Mouse (Mus musculus) spleen, postnatal 10 days (tissue): ENCODE data around the gene Cela1.

Source experiments
- DNase-seq, 2 experiments: peaks; one replicate each; pipeline ENCODE4 v3.0.0; 2021 to 2022; ENCODE audit warnings: low spot score in 2 of 2

Cela1 gene

DNA sequence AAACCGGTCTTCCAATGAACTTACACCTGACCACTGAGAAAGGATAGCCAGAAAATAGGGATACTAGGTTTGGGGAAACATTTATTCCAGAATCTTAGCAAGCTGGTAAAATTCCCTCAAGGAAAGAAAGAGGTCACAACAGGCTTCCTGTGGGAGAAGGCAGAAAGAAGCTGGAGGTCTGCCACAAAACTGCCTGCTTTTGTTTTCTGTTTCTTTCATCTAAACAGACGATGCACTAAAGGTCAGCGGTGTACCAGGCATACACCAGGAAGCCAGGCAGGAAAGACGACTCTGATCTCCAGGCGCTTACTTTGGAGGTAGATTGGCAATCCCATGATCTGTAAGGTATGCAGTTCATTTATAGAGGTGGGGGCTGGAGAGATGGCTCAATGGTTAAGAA, 16.9 kb downstream of the Cela1 start:
- DNase-seq: no peak

DNA sequence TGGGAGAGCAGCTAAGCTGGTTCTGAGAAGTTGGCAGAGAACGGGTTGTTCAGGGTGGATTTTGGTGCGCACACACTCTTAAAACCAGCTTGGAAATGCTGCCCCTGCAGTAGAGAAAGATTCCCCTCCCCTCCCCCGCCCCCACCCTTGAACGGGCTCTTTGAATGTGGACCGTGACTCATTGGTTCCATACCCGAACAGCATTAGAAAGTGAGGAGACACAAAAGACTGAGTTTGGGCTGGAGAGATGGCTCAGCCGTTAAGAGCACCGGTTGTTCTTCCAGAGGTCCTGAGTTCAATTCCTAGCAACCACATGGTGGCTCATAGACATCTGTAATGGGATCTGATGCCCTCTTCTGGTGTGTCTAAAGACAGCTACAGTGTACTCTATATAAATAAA, 17.7 kb downstream of the Cela1 start:
- DNase-seq: no peak

DNA sequence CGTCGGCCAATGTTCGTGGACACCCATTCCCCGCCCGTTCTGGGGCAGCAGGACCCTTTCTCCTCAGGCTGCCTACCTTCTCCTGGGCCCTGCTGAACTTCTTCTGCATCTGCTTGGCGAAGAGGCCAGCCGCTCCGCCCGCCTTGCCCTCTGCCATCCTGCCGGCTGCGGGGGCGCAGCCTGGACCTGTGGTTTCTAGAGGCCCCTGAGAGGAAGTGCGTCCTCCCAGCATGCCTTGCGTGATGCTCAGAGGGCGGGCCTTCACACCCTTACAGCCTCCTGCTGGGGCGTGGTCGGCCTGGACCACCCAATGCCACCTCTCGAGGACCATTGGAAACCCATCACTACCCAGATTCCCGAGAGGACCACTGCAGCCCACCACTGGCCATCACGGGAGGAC, 18.4 kb downstream of the Cela1 start, which contains the start of gene Bin2:
Bin2 (minus strand) TSS at position 217 of the 400 bp plus-strand sequence.
- DNase-seq: peak; percentile 67 to 89

DNA sequence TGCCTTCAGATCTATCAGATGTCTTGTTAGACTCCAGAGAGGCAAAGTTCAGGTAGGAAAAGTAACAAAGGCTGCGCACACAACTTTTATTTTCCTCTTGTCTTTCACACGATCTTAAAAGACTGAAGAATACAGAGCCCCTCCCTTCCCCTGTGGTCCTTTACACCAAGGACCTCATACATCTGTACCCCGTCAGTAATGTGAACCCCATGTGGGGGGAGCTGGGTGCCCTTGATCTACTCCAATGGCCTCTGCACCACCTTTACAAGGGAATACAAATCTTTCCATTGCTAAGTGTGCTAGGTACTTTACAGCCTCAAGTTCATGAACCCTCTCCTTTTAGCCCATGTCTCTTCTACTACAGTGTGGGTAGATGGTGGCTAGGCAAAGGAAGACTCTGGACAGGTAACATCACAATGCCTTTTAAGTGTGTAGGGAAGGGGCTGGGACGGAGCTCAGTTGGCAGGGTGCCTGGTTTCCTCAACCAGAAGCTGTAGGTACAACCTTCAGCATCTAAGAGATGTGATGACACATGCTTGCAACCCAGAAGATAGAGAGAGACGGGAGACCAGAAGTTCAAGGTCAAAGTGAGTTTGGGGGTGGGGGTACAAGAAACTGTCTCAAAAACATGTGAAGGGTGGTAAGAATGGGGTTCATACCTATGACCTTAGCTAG, 19.7 kb downstream of the Cela1 start:
- no peak for DNase-seq

DNA sequence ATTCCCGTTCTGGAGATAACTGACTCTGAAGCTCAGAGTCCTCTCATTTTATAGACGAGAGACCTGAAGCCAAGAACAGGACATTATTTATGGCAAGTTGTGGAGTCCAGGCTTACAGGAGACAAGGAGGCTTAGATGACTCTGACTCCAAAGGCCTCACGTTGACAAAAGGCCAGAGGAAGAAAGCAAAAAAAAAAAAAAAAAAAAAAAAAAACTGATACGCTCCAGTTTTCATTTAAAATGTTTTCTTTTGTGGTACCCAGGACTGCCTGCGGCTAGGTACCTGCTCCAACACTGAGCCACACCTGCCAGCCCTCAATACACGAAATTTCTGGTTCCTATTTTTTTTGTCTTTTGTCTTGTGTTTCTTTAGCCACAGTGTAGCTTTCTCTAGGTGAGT, 20.3 kb downstream of the Cela1 start:
- no peak for DNase-seq

DNA sequence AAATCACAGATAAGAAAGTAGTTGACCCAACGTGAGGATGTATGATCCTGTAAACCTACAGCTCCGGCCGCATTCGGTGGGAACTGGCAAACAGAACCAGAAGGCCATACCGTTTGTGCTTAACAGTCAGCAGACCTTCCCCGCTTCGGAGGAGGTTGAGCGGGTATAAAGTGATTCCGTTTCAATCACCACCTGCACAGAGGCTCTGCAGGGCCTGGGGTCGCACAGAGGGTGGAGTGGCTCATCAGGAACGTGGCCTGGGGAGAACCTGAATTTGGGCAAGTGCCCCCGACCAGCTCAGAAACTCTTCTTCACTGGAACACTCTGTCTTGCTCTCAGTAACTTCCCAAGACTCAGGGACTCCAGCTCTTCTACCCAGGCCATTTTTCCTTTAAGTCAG, 20.9 kb downstream of the Cela1 start:
- DNase-seq: no peak

DNA sequence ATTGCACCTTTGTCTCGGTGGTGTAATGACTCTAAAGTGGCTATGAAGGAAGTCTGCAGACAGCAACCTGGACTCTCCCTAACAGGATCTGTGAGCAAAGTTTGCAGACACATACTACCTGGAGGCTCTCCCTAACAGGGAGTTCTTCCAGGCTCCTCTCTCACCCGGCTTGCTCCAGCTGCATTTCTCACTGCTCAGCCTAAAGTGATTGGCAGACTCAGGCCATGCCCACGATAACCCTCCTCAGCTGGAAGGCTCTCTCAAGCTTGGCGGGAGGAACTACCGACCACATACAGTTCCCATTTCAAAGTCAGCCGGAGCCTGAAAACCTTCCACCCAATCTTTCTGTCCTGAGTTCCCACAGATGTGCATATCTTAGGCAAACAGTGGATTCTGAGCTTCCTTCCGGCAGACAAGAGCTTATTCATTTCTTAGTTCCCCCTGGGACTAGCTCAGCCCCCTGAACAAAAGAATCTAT, 21.5 kb downstream of the Cela1 start:
- DNase-seq: peak in 1 of 2 experiments; percentile 32

DNA sequence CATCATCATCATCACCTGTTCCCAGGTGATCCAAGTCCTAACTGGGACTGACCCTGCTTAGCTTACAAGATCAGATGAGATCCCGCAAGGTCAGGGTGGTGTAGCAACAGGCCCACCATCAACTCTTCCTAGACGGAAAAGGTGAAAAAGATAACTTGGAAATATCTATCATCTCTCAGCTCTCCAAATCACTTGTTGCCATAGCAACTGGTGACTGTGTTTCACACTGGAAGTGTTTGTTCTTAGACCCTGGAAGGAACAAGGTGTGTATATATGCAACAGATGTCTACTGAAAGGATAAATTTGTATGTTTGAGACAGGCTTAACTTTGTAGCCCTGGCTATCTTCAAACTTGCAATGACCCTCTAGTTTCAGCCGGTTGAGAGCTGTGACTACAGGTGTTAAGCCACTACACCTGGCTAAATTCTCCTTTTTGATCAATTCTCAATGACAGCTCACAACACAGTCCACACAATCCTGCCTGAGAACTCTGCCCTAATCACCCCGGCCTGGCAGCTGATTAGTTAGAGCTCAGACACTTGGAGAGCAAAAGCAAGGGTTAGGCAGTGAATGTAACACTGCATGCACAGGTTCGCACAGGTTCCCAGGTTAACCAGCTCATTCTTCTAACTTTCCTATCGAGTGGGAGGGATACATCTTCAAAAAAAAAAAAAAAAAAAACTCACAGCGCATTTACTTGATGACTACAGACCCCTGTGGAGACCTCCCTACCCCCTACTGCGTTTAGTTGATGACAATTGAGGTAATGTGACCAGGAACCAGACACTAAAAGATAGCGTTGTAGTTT, 22.1 kb downstream of the Cela1 start:
- DNase-seq: no peak

DNA sequence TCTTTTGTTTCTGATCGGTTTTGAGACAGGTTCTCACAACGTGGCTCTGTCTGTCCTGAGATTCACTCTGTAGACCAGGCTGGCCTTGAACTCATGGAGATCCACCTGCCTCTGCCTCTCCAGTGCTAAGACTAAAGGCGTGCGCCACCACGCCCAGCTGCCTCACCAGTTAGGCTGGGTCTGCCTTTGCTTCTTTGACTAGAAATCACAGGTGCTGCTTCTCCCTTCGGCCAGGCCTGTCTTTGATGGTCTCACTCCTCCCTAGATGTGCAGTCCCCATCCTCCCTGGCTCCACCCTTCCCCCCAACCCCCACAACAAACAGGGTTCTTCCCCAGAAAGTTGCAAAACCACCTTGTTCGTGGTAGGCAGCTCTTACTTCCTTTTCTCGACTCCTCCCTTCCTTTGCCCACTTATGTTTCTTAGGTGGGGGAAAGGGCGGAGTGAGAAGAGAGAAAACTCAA, 22.9 kb downstream of the Cela1 start:
- DNase-seq: peak; percentile 29 to 76

DNA sequence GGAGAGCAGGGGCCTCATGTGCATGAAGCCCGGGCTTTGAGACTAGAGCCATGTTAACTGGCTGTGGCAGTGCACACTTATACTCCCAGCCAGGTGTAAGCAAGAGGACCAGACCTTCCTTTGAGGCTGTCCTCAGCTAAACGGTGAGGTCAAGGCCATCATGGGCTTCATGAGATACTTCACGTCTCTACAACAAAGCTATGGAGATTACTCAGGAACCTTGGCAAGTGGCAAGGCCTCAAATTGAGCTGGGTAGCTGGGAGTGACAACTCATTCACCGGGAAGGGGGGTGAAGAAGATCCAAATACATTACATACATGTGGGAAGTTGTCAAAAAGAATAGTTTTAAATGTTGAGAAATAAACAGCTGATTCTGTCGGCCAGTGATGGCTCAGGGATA, 26.9 kb downstream of the Cela1 start:
- DNase-seq: no peak

DNA sequence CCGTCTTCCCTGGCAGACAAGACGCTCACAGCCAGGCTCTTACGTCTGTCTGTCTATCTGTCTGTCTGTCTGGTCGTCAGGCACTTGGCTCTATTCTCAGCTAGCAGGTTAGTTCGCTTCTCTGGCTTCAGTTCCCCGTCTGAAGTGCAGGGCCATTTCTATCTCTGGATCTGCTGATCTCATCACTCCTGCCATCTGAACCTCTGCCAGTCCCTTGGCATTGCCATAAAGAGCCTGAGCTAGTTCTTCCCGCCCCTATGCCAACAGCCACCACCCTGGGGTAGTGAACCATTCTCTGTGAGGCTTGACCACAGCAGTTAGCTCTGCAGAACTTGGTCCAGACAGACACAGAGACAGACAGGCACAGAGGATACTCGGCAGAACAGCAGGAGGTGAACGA, 27.4 kb downstream of the Cela1 start:
- DNase-seq: no peak

DNA sequence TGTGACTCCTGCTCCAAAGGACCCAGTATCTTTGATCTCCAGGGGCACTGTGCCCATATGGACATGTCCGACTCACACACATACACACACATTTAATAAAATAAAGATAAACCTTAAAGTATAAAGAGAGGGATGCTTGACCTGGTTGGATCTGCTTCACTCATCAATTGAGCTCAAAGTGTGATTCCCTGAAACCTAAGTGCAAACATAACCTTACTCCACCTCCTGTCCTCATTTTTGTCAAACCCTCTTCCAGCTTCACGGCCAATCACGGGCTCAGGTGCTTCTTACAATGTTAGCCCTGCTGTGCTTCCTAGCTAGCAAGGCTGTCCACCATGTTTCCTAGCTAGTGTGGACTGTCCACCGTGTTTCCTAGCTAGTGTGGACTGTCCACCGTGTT, 32.5 kb downstream of the Cela1 start:
- no peak for DNase-seq

DNA sequence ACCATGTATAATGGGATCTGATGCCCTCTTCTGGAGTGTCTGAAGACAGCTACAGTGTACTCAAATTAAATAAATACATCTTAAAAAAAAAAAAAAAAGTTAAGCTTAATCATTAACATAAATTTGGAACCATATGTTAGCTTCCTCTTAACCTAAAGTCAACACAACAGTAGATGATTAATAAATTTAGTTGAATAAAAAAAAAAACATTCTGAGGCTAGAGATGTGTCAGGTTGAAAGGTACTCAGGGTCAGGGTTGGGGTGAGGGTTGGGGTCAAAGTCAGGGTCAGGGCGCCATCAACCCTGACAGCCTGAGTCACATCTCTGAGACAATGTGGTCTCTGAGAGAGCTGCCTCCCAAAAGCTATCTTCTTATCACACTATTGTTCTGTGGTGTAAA, 33.5 kb downstream of the Cela1 start:
- DNase-seq: no peak

DNA sequence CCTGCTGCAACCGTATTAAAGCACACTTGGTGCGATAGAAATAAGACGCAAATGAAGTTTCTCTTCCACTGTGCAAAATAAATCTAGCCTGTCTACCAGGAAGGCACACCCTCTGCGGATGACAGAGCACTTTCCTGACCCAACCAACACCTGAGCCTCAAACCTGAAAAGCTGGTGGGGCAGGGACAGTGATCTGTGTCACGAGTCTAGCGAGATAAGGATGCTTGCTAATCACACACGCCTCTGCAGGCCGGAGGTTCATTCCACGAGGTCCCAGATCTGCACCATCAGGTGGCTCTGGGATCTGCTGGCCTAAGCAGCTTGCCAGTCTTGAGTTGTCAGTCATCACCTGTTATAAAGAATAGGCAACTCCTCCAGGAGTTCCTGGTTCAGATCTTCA, 36.1 kb downstream of the Cela1 start:
- no peak for DNase-seq

DNA sequence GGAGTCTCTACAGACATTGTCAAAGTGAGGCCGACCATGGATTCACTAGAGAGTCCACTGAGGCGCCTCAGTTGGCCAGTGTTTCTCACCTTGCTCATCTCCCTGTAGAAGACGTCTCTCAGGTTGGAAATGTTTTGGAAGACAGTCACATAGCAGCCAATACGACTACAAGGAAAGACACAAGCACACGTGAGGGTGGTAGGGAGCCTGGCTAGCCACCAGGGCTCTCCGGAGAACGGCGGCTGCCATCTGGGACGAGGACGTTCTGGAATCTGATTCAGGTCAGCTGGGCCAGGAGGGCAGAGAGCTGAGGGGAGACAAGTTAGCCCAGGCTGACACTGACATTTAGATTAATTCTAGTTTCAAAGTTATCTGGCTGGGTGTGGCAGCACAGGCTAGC, 37.6 kb downstream of the Cela1 start:
- DNase-seq: no peak

DNA sequence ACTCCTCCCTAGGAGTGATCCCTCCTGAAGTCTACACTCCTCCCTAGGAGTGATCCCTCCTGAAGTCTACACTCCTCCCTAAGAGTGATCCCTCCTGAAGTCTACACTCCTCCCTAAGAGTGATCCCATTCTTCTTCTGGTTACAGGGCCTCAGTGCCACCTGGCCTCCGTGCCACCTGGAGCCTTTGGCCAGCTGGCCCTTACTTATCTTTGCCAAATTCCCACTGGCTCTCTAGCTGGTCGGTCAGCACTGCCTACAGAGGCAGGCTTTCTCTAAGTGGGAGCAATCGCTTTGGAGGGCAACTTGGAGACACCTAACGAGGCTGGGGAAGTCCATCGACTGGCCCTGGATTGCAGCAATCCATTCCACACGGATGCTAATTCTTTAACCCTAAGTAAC, 41.6 kb downstream of the Cela1 start:
- DNase-seq: no peak

DNA sequence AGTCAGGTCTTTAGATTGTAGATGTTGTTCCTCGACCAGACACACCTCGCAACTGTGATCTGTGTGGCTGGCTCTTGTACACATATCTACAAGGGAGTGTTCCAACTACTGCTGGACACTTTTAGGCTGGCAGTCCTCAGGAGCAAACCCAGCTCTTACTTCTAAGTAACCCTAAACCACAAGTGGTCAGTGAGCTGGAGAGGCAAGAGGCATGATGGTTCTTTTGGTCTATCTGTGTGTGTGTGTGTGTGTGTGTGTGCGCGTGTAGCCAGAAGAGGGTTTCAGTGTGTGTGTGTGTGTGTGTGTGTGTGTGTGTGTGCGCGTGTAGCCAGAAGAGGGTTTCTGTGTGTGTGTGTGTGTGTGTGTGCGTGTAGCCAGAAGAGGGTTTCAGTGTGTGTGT, 45.3 kb downstream of the Cela1 start:
- no peak for DNase-seq

DNA sequence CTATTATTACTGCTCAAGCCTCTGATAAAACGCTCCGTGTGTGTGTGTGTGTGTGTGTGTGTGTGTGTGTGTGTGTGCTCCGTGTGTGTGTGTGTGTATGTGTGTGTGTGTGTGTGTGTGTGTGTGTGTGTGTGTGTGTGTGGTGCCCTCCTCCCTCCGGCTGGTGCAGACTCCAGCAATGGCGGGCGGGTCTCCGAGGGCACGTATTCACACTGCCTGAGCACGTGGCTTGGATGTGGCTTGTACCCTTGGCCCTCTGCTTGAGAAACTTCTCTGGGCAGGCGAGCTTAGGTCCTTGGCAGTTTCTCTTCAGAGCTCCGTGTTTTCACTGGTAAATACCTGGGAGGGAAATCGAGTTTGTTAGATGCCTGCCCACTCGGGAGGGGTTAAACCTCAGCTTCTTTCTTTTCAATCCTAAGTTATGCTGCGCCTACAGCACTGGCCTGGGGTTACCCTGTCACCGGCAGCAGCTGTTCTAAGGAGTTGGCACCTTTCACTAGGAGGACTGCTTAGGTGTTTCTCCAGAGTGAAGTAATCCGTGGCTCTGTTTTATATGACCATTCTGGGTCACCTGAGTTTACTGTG, 46.4 kb downstream of the Cela1 start:
- no peak for DNase-seq

DNA sequence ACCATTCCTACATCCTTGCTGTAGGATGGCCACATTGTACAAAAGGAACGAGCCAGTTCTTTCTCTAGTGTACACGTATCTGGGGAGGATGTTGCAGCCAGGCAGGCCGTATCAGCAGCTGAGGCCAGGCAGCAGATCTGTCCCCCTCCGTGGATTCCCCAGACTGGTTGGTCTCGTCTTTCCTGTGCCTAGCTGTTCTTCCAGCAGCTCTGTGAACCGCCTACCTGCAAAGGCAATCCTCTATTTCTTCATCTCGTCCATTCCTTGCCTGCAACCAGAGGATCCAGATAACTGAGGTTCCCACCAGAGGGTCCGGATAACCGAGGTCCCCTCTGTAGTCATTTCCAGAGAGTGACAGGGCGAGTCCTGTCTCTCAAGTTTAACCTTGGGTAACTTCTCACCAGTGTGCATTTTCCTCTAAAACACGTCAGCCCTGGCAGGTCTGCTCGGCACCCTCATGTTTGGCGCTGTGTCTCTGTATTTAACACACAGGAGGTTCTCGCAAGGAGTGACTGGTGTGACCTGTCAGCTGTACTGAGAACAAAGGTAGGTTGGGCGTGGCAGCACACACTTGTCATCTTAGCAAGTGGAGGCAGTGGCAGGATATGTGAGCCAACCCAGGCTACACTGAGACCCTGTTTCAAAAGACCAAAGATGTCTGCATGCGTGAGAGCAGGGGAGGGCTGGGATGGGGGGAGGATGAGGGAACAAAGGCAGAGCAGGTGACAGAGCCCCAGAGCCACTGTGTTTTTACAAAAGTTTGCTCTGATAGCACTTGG, 47.6 kb downstream of the Cela1 start:
- DNase-seq: no peak

DNA sequence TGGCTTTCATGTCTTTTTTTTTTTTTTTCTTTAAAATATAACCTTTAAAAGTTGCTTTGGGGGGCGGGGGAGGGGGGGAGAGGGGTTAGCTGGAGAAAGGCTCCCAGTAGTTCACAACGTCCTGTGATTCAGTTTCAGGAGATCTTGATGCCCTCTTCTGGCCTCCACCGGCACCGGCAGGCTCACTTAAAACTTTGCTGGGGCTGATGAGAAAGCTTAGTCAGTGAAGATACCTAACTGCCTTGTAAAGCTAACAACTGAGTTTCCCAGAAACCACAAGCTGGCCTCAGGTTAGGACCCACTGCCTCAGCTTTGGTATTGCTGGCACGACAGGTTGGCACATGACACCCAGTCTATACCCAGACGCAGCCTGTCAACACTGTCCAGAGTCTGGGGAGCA, 50.1 kb downstream of the Cela1 start:
- DNase-seq: peak; percentile 18 to 53

DNA sequence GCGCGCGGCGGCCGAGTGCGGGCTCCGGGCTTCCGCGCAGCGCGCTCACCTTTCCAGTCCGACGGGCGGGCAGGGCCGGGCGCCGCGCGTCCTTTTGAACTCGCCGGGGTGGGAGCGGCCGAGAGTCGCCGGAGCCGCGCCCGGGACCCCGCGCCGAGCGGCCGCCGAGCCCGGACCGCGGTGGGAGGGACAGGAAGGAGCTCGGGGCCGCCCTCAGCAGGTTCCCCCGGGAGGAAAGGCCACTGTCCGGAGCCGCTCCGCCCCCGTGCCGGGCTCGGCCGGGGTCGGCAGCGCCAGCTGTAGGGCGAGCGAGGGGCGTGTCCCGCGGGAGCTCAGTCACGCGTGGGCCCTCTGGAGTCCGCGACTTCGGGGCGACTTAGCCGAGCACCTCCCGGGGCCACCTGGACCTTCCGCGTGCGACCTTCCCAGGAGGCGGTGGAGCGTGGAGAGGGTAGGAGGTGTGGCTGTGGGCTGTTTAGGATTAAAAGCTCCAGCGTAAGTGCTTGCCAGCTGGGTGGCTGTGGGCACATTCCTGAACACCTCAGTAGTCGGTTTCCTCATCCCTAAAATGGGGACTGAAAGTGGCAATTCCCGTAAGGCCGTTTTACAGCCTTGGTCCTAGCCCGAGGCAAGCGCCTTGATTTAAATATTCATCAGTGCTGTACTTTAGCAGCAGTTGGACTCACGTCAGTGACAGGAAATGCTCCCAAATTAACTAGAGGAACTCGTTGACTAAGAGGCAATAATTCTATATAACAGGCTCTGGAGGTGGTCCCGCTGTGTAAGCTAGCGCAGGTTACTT, 50.8 kb downstream of the Cela1 start, which contains the start of gene Smagp:
Smagp (minus strand) TSS at position 241 of the 802 bp plus-strand sequence.
- peak; percentile 21 to 27 for DNase-seq
